Mouse (Mus musculus) megakaryocyte, embryonic 14.5 days (primary cell): ENCODE results near the gene Antxr2.

Experiments
- FLI1 ChIP-seq: IDR thresholded peaks from 2 replicates; pipeline ENCODE4 v1.6.1; 2012; ENCODE audit warnings: low read length, inconsistent platforms, mixed read lengths
- GATA1 ChIP-seq: IDR thresholded peaks from 3 replicates; pipeline ENCODE4 v1.6.1; 2012; ENCODE audit warnings: mixed read lengths, low read length, inconsistent platforms, borderline replicate concordance

DNA sequence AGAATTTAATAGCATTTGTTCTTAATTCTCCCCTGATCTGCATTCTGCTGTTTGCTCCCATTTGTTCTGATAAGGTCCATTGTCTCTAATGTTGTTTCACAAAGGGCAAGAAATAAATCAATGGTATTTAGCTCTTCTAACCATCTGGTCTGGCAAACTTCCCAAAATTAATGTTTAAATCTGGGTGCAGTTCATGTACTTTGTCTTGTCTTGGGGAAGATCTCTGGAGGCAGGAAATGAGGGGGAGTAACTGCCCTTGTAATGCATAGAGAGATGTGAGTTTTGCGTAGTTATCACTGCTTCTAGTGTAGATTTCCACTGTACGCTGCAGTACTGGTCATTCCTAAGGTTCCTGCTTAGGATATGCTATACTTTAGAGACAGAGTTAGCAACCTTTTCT, 193.5 kb downstream of the Antxr2 start:
- no peak for TF ChIP-seq GATA1
- no peak for TF ChIP-seq FLI1
